Mouse (Mus musculus): ENCODE measurements around the gene Sppl2b. TPM values are rescaled to one million over a fixed set of nuclear protein-coding genes. Genes with fewer than 3 reads are reported as not detected.

Sppl2b gene
- polyA plus RNA-seq, 1 experiment from 2014 or later: 30.4 TPM

DNA sequence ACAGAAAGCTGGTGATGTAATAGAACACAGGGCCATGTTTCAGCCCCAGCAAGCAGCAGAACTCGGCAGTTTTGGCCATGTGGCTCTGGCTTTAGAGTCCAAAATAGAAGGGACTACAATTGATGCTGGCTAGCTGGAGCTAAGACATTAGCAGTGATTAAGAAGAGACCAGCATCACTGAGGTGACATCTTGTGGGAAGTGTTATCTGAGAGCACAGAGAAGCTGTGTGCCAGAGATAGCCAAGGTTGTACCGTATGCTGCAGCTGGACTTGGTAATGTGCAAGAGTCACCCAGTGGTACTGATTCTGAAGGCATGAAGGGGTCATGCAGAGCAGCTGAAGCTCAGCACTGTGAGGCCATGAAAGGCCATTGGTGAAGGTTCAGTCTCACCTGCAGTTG is 60.2 kb downstream of the Sppl2b start:
- 81% methylated on average over 2 of the region's 2 CpGs for WGBS
- DNase-seq (ENCODE audit: low spot score): no peak
- Histone ChIP-seq H3K9me3 (replicated peaks; ENCODE audit: control insufficient read depth, low read length) (no peaks in the 10 kb centered on the region), H3K27me3 (replicated peaks; ENCODE audit: control insufficient read depth, insufficient read depth, low read length) (no peaks in the 10 kb centered on the region), H3K36me3 (ENCODE audit: control insufficient read depth, insufficient read depth, low read length) (peaks cover 47% of the 10 kb centered on the region), H3K4me1 (ENCODE audit: control insufficient read depth, insufficient read depth, low read length) (peaks cover 4% of the 10 kb centered on the region), H3K4me2 (ENCODE audit: low read length) (no peak overlapping the region), H3K27ac (ENCODE audit: low read depth, low read length) (no peak overlapping the region), H3K4me3 (ENCODE audit: low read depth, low read length) (no peak overlapping the region), H3K9ac (ENCODE audit: low read length) (no peak overlapping the region)
- ATAC-seq: no peak

DNA sequence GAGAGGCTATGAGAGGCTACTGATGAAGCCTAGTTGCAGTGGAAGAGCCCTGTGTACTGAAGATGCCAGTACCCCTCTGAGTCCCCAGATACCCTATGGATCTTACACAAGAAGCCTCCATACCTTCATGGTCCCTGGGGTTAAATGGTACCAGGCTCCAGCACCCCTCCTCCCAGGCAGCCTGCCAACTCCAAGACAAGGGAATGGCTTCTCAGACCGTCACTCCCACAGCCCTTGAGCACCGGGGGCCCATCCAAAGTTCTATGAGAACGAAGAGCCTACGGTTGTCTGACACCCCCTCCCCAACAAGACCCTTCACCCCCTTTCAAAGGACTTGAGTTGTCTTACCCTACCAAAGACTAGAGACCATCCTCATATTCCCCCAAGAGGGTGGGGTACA is 60.7 kb downstream of the Sppl2b start:
- Histone ChIP-seq H3K9ac (ENCODE audit: low read length) (no peak overlapping the region), H3K36me3 (ENCODE audit: control insufficient read depth, insufficient read depth, low read length) (peaks cover 44% of the 10 kb centered on the region), H3K27me3 (replicated peaks; ENCODE audit: control insufficient read depth, insufficient read depth, low read length) (no peaks in the 10 kb centered on the region), H3K4me2 (ENCODE audit: low read length) (no peak overlapping the region), H3K4me3 (ENCODE audit: low read depth, low read length) (no peak overlapping the region), H3K4me1 (ENCODE audit: control insufficient read depth, insufficient read depth, low read length) (peaks cover 4% of the 10 kb centered on the region), H3K27ac (ENCODE audit: low read depth, low read length) (no peak overlapping the region), H3K9me3 (replicated peaks; ENCODE audit: control insufficient read depth, low read length) (no peaks in the 10 kb centered on the region)
- 76% methylated on average over 4 of the region's 4 CpGs for WGBS
- DNase-seq (ENCODE audit: low spot score) (no peak), ATAC-seq (no peak)

DNA sequence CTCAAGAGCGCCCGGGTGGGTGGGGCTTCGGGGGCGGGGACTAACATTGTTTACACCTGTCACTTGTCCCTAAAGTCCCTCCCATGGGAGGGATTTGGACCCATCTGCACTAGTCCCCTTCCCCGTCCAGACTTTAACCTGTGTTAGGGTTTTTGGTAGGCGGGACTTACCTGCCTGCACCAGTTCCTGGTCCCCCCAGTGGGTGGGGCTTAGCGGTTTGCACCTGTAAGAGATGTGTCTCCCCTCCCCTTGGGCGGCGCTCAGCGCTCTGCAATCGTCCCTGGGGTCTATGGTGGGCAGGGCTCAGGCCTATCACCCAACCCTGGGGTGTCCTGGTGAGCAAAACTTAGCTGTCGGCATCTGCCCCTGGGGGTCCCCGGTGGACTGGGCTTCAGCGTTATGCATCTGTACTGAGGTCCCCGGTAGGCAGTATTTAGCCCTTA is 62.3 kb downstream of the Sppl2b start:
- Histone ChIP-seq H3K4me2 (ENCODE audit: low read length) (peak overlapping the region; percentile 62), H3K9ac (ENCODE audit: low read length) (peak overlapping the region; percentile 93), H3K27ac (ENCODE audit: low read depth, low read length) (peak overlapping the region; percentile 75; the same call in 1 of the 2 replicates), H3K4me1 (ENCODE audit: control insufficient read depth, insufficient read depth, low read length) (peaks cover 7% of the 10 kb centered on the region), H3K36me3 (ENCODE audit: control insufficient read depth, insufficient read depth, low read length) (peaks cover 28% of the 10 kb centered on the region), H3K4me3 (ENCODE audit: low read depth, low read length) (peak overlapping the region; percentile 93), H3K27me3 (replicated peaks; ENCODE audit: control insufficient read depth, insufficient read depth, low read length) (no peaks in the 10 kb centered on the region), H3K9me3 (replicated peaks; ENCODE audit: control insufficient read depth, low read length) (no peaks in the 10 kb centered on the region)
- ATAC-seq (peak; percentile 24; the same call in 1 of the 2 replicates), DNase-seq (ENCODE audit: low spot score) (peak; percentile 21)
- 2% methylated on average over 15 of the region's 15 CpGs for WGBS

DNA sequence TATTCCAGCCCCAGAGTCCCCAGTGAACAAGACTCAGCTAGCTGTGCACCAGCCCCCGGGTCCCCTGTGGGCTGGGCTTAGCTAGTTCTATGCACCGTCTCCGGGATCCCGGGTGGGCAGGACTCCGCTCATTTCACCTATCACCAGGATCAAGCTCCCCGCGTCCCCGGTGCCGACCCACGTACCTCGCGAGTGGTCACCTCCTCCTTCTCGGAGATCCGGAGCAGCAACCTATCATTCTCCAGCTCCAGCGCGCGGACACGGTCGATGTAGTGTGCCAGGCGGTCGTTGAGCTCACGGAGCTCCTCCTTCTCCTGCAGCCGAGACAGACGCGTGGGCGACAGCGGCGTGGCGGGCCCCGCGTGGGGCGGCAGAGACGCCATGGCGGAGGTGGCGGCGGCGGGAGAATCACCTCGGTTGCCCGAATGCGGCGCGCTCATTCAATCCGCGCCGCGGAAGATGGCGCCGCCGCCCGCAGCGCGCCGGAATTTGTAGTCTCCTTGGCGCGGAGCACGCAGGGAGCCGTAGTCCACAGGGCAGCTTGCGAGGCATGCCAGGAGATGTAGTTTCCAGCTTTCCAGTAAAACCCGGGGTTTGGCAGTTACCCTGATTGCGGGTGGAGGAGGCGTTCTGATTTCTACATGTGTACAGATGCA is 62.8 kb downstream of the Sppl2b start, which contains the start of gene Lmnb2:
Lmnb2 (minus strand) TSS at position 467 of the 656 bp plus-strand sequence.
- peaks cover 23% of the 10 kb centered on the region for H3K36me3 ChIP-seq (ENCODE audit: control insufficient read depth, insufficient read depth, low read length)
- H3K4me2 ChIP-seq (ENCODE audit: low read length): peak within 1 kb of the TSS; percentile 62
- H3K27ac ChIP-seq (ENCODE audit: low read depth, low read length): peak within 1 kb of the TSS; percentile 75
- H3K27me3 ChIP-seq (replicated peaks; ENCODE audit: control insufficient read depth, insufficient read depth, low read length): no peaks in the 10 kb centered on the region
- ATAC-seq (peak; percentile 87), DNase-seq (ENCODE audit: low spot score) (peak; percentile 93)
- no peaks in the 10 kb centered on the region for H3K9me3 ChIP-seq (replicated peaks; ENCODE audit: control insufficient read depth, low read length)
- WGBS: under 1% methylated on average over 56 of the region's 61 CpGs
- peak within 1 kb of the TSS; percentile 93 for H3K9ac ChIP-seq (ENCODE audit: low read length)
- peaks cover 7% of the 10 kb centered on the region for H3K4me1 ChIP-seq (ENCODE audit: control insufficient read depth, insufficient read depth, low read length)
- H3K4me3 ChIP-seq (ENCODE audit: low read depth, low read length): peak within 1 kb of the TSS; percentile 93

MicroRNAs within 50 kb of the gene (microRNA counts, 519-probe panel; counts per million panel counts)
- microRNA mmu-miR-1982: not detected

Small RNA genes within 50 kb of the gene (microRNA-seq; reads per million reads assigned to microRNA genes)
- 4.6 reads per million, percentile 24 among the genes with 10 or more reads in this experiment for gene Mir1982

Other genes with a start within 250 kb of the Sppl2b start
- gene Gm49322, start 249.3 kb upstream of the Sppl2b start, polyA plus RNA-seq (2014; fragmentation: Nextera tagmentation; extraction: Ambion mirVana): 1.1 and 1.6 TPM in 2 replicates
- 35.9 and 49.2 TPM in 2 replicates for gene Csnk1g2, start 232.4 kb upstream of the Sppl2b start, polyA plus RNA-seq (2014; fragmentation: Nextera tagmentation; extraction: Ambion mirVana)
- 42.6 and 52.2 TPM in 2 replicates for gene Btbd2, start 198.2 kb upstream of the Sppl2b start, polyA plus RNA-seq (2014; fragmentation: Nextera tagmentation; extraction: Ambion mirVana)
- 43.1 and 49.1 TPM in 2 replicates for gene Mknk2, start 177.2 kb upstream of the Sppl2b start, polyA plus RNA-seq (2014; fragmentation: Nextera tagmentation; extraction: Ambion mirVana)
- 35.7 and 37.2 TPM in 2 replicates for gene Mob3a, start 153.3 kb upstream of the Sppl2b start, polyA plus RNA-seq (2014; fragmentation: Nextera tagmentation; extraction: Ambion mirVana)
- 16.0 and 21.5 TPM in 2 replicates for gene Izumo4, start 153.1 kb upstream of the Sppl2b start, polyA plus RNA-seq (2014; fragmentation: Nextera tagmentation; extraction: Ambion mirVana)
- gene Ap3d1, start 113.0 kb upstream of the Sppl2b start, polyA plus RNA-seq (2014; fragmentation: Nextera tagmentation; extraction: Ambion mirVana): 81.0 and 99.5 TPM in 2 replicates
- gene Dot1l, start 100.1 kb upstream of the Sppl2b start, polyA plus RNA-seq (2014; fragmentation: Nextera tagmentation; extraction: Ambion mirVana): 13.6 and 19.3 TPM in 2 replicates
- 66.6 and 71.7 TPM in 2 replicates for gene Sf3a2, start 57.1 kb upstream of the Sppl2b start, polyA plus RNA-seq (2014; fragmentation: Nextera tagmentation; extraction: Ambion mirVana)
- gene Plekhj1, start 56.6 kb upstream of the Sppl2b start, polyA plus RNA-seq (2014; fragmentation: Nextera tagmentation; extraction: Ambion mirVana): 140 and 143 TPM in 2 replicates
- gene Amh, start 50.0 kb upstream of the Sppl2b start, polyA plus RNA-seq (2014; fragmentation: Nextera tagmentation; extraction: Ambion mirVana): 0.10 TPM in 1 of 2 replicates, not detected in the other
- gene Jsrp1, start 41.8 kb upstream of the Sppl2b start, polyA plus RNA-seq (2014; fragmentation: Nextera tagmentation; extraction: Ambion mirVana): 0.30 and 0.31 TPM in 2 replicates
- 1,568 and 1,701 TPM in 2 replicates for gene Oaz1, start 28.6 kb upstream of the Sppl2b start, polyA plus RNA-seq (2014; fragmentation: Nextera tagmentation; extraction: Ambion mirVana)
- 2.7 and 4.7 TPM in 2 replicates for gene Lingo3, start 11.2 kb upstream of the Sppl2b start, polyA plus RNA-seq (2014; fragmentation: Nextera tagmentation; extraction: Ambion mirVana)
- 265 and 372 TPM in 2 replicates for gene Lsm7, start 66 bp upstream of the Sppl2b start, polyA plus RNA-seq (2014; fragmentation: Nextera tagmentation; extraction: Ambion mirVana)
- gene Tmprss9, start 16.6 kb downstream of the Sppl2b start, polyA plus RNA-seq (2014; fragmentation: Nextera tagmentation; extraction: Ambion mirVana): 0.10 and 0.13 TPM in 2 replicates
- gene Timm13, start 45.7 kb downstream of the Sppl2b start, polyA plus RNA-seq (2014; fragmentation: Nextera tagmentation; extraction: Ambion mirVana): 355 and 398 TPM in 2 replicates
- 12.1 and 14.4 TPM in 2 replicates for gene Lmnb2, start 63.0 kb downstream of the Sppl2b start, polyA plus RNA-seq (2014; fragmentation: Nextera tagmentation; extraction: Ambion mirVana)
- gene Gadd45b, start 74.8 kb downstream of the Sppl2b start, polyA plus RNA-seq (2014; fragmentation: Nextera tagmentation; extraction: Ambion mirVana): 5.2 and 6.2 TPM in 2 replicates
- 15.3 and 20.8 TPM in 2 replicates for gene Gng7, start 159.7 kb downstream of the Sppl2b start, polyA plus RNA-seq (2014; fragmentation: Nextera tagmentation; extraction: Ambion mirVana)
- 19.0 and 21.0 TPM in 2 replicates for gene Diras1, start 170.4 kb downstream of the Sppl2b start, polyA plus RNA-seq (2014; fragmentation: Nextera tagmentation; extraction: Ambion mirVana)
- 20.7 and 26.9 TPM in 2 replicates for gene Slc39a3, start 182.2 kb downstream of the Sppl2b start, polyA plus RNA-seq (2014; fragmentation: Nextera tagmentation; extraction: Ambion mirVana)
- 304 and 312 TPM in 2 replicates for gene Sgta, start 204.9 kb downstream of the Sppl2b start, polyA plus RNA-seq (2014; fragmentation: Nextera tagmentation; extraction: Ambion mirVana)
- 38.9 and 45.6 TPM in 2 replicates for gene Thop1, start 214.8 kb downstream of the Sppl2b start, polyA plus RNA-seq (2014; fragmentation: Nextera tagmentation; extraction: Ambion mirVana)
- gene Creb3l3, start 243.6 kb downstream of the Sppl2b start, polyA plus RNA-seq (2014; fragmentation: Nextera tagmentation; extraction: Ambion mirVana): 0.14 and 0.25 TPM in 2 replicates